Mouse (Mus musculus): Measurements from ENCODE around the gene 2010003K11Rik.

DNA sequence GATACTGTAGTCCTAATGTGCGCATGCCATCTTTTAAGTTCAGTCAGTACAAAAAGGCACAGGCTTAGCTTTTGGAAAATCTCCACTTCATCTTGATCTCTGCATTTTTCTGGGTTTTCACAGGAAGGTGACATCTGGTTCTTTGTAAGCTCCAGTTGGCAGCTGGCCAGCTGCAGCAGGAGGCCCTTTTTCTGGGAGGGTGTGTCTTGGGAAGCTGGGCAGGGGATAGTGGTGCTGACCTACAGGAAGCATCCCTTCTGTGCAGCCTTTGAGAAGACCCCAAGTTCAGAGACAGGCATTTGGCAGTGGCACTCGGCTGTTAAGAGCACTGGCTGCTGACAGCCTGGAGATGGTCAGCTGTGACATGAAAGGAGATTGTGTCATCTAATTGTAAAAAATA is 17.4 kb upstream of the 2010003K11Rik start:
- TF ChIP-seq CTCF (conservative IDR thresholded peaks at IDR 0.05; ENCODE audit: low read length) = no peak
- no peak for TF ChIP-seq NANOG (IDR thresholded peaks at IDR 0.05; ENCODE audit: borderline replicate concordance, low read length)
- no peak for TF ChIP-seq POU5F1 (IDR thresholded peaks at IDR 0.05; ENCODE audit: borderline replicate concordance, low read length)

All from E14TG2a.4 (cell line).